Mouse (Mus musculus) thymus, postnatal 4 days (tissue): Measurements from ENCODE around the gene Ccdc158.

ENCODE experiments used
- DNase-seq: peaks from one replicate; pipeline ENCODE4 v3.0.0; 2021

Ccdc158 gene

DNA sequence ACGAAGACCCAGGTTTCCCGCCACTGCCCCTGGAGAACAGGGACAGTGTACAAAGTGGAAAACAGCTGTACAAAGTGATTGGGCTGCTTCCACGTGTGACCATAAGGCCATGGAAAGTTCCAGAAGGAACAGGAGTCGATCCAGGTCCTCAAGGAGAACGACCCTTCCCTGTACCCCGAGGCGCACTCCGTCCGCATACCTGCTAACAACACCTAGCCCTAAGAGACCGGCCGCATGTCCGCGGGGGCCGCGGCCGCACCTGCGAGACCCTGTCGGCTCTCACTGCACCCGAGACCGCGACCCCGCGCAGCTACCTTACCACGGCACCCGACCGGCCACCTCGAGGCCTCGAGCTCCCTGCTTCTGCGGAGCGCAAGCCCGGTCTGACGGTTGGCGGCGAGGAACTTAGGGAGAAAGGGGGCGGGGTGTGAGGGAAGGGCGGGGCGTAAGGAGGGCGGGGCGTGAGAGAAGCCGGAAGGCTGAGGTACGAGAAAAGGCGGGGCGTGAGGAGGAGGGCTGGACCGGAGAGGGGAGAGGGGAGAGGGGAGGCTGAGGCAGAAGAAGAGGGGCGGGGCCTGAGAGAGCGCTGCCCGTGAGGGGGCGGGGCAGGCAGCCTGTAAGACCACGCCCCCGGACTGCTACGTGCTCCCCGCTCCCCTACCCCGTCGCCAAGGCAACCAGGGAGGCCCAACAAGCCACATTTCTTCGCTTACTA lies at the start of gene Ccdc158:
Ccdc158 (minus strand) TSS at position 413 of the 715 bp plus-strand sequence.
- peak; percentile 84 for DNase-seq

GRCm38 (mm10) chr5:92721610-92722009 lies 46.5 kb upstream of the Ccdc158 start:
- DNase-seq: no peak

GRCm38 (mm10) chr5:92718856-92719255 lies 43.8 kb upstream of the Ccdc158 start:
- DNase-seq: no peak

DNA sequence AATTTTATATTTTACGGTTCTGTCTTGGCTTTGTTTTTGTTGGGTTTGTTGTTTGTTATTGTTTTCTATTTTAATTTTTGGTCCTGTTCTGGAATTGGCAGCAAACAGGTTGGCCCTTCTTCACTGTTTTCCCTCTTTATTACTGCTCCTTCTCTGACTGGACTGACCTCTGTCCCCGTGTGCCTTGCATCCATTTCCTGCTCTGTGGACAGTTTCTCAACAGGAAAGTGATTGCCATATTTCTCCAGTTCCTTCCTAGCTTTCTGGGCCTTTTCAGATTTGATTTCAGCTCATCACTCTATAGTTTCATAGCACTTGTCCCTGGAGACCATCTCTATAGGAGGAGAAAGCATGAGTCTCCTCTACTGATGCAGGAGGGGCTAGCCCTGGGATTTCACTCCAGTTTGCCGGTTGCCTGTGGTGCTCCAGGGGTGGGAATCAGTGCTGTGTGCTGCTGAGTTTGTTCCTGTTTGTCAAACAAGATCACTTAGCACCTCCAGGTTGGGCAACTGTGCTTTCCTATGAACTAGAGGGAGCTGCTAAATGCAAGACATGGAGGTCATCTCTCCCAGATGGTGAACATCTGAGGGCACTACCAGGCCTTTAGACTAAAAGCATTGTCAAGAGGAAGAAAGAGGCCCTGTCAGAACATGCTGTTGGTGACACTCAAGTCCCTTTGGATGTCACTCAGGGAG lies 42.7 kb upstream of the Ccdc158 start:
- no peak for DNase-seq

DNA sequence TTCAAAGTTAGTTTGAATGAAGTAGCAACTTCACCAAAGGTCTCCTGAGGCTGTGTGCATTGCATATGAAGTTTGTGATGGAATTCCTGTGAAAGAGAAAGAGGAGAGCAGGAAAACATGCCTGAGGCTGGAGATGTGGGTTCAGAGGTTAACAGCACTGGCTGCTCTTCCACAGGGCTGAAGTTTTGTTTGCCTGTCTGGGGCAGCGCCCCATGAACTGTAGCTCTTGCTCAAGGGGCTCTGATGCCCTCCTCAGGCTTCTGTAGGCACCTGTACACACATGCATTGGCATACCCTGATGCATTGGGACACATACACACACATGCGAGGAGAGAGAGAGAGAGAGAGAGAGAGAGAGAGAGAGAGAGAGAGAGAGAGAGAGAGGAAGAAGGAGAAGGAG lies 40.8 kb upstream of the Ccdc158 start:
- DNase-seq: no peak

DNA sequence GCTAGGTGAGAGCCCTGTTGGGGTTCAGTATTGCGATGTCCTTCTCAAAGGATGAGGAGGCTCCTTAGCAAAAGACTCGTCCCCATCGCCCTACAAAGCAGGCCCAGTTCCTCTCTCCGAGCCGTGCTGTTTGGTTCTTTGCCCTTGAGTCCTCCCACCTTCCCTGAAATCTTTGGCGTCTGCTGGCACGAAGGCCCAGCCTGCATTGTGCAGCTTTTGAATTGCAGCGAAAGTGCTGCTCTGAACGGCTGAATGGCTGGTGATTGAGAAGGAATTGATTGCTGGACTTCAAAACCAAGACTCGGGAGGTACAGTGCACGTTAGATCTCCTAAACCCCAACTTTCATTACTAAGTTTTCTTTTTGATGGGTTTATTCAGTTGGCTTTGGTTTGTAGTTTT lies 40.2 kb upstream of the Ccdc158 start:
- DNase-seq: no peak

- no peak for DNase-seq
Measured at GRCm38 (mm10) chr5:92714886-92715285, 39.8 kb upstream of the Ccdc158 start.

DNA sequence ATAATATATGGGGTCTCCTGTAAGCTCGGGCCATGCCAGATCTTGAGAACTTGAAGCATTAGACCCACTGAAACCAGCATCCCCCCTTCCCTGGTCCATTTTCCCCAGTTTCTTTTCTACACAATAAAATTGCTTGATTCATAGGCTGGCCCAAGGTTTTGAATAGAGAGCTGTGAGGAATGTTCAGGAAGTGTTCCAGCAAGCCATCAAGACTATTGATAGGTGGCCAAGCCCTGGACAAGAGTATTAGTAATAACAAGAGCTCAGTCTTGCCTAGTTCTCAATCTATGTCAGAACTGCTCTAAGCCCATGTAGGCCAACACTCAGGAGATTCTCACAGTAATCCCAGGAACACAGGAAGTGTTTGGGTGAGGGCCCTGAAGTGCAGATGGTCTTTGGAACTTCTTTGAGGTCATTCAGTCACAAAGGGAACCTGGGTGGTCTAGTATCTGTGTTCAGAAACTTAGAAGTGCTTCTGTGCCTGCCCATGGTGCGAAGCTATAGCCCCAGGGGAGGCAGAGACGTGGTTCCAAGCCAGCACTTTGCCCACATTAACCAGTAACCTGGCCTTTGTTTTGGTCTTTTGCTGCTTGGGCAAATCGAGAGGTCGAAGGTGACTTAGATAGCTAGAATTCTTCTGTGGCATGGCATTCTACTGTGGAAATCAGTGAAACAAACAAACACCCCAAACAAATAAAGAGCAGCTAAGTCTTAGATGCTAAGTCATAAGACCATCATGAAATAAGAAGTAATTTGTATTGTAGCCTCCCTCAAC lies 37.7 kb upstream of the Ccdc158 start:
- DNase-seq: no peak

DNA sequence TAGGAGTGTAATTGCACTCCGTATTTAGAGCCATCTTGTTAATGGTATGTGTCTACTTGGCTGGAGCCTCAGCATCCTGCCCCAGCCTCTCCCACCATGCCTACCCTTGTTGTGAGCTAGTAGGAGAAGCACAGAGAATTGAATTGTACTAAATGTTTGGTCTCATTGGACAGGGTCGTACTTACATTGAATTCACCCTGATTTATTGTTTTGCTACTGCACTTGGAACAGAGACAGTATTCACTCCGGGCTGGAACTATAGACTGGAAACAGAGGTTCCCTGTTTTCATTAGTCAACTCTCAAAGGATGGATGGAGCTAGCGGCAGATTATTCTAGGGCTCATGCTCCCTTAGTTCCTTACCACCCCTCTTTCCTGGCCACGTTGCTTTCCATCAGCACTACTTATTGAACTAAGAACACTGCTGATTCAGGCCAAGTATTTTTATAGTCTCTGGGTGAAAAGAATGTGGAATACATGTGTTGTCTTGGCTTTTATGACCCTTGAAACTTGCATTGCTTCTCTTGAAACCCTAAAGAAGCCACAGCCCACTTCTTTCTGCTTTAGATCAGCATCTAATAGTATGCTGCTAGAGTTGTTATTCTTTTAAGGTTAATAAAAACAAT lies 36.7 kb upstream of the Ccdc158 start:
- DNase-seq: no peak

- DNase-seq: no peak
Measured at GRCm38 (mm10) chr5:92710779-92711178, 35.7 kb upstream of the Ccdc158 start.

- DNase-seq: no peak
Measured at GRCm38 (mm10) chr5:92707921-92708491, 32.9 kb upstream of the Ccdc158 start.

DNA sequence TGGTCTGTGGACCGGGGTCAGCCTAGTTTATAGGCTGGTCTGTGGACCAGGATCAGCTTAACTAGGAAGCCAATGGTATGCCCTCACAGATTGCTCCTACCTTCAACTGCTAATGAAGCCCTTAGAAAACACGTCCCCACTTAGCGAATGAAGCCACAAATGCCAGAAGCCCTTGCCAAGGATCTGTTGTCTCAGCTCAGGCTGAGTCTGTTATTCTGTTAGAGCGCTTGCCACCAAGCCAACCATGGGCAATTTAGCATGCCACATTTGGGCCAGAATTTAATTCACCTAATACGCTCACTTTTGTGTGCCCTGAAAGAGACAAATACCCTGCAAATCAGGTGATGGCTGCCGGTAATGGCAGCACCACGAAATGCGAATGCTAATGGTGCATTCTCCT lies 28.6 kb upstream of the Ccdc158 start:
- no peak for DNase-seq

DNA sequence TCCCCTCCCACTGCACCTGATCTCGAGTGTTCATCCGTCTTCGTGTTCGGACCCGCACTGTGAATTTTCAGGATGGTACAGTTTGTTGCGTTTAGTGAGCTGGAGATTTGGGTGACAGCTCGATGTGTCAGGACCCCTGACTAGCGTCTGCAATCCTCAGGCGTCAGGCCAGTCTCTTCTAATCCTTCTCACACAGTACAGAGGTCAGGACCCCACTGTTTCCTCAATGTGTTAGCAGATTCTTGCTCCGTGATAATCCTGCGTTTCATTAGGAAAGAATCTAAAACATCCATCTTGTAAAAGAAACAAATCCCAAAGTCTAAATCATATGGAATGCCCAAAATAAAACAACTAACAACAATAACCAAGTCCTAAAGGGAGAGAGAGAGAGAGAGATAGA lies 26.7 kb upstream of the Ccdc158 start:
- DNase-seq: no peak

GRCm38 (mm10) chr5:92698837-92699529 lies 23.9 kb upstream of the Ccdc158 start:
- no peak for DNase-seq

DNA sequence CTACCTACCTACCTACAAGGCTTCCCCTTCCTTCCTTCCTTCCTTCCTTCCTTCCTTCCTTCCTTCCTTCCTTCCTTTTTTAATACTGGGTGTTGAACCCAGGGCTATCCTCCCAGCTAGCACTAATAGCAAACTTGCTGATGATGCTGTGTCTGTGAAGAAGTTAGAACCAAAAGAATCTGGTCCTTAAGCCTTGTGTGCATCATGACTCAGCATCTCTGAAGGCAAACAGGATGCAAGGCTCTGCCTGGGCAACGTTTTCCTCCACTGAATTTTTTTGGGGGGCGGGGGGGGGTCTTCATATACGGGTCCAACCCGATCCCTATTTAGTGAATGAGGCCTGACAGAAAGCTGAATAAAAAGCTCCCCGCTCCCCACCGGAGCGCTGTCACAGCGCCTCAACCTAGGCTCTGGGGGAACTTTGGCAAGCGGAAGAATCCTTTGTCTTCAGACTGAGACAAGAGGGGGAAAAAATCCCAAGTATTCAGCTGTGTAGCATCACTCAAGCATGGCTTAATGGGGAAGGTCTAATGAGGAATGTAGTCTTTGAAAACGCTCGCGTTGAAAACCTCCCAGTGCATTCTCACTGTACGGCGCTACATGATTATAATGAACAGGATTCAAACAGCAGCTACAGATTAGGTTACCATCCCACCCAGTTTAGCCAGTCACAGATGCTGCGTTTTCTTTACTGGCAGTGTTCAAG lies 23.2 kb upstream of the Ccdc158 start:
- DNase-seq: no peak

GRCm38 (mm10) chr5:92694316-92694995 lies 19.4 kb upstream of the Ccdc158 start:
- no peak for DNase-seq

DNA sequence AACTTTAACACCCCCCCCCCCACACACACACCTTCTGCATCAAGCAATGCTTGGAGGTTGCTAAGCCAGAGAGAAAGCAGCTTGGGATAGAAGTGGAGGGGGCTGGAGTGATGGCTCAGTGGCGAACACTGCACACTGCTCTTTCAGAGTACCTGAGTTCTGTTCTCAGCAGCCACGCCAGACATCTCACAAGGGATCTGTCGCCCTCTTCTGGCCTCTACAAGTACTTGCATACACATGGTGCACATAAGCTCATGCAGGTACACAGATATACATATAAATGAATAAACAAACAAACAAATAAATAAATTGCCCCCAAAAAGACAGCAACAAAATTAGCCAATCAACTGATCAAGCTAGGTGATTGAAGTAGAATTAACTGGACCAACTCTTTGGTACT lies 18.7 kb upstream of the Ccdc158 start:
- no peak for DNase-seq

DNA sequence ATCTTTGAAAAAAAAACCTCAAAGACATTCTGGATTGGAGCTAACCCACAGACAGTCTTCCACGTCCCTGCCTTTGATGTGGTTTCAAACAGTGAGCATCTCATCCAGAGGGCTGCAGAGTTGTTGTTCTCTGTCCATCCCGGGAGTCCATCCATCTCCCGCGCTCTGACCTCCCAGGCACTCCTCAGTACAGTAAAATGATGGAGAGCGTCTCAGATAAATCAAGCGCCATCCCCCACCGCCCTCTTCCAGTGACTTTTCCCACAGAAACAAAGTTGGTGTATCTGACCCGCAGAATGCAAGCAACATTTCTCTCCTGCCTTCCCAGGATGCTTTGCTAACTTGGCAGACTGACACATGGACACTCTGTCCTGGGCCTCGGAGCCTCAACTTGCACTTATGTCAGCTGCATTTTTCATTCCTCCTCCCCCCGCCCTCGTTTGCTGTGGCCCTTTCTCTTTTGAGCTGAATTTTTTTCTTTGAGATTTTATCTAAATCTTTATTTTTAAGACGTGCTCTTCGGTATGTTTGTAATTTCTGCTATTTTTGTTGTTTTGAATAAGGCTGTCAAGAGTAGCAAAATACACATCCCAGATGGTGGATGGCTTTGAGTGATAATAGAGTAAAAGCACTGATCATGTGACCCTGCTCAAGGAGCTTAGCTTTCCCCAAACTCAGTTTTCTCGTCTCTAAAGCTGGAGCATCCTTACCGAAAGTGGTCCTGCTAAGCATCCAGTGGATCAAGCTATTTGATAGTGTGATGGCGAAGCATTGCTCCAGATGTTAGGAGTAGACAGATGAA lies 17.3 kb upstream of the Ccdc158 start:
- DNase-seq: no peak

DNA sequence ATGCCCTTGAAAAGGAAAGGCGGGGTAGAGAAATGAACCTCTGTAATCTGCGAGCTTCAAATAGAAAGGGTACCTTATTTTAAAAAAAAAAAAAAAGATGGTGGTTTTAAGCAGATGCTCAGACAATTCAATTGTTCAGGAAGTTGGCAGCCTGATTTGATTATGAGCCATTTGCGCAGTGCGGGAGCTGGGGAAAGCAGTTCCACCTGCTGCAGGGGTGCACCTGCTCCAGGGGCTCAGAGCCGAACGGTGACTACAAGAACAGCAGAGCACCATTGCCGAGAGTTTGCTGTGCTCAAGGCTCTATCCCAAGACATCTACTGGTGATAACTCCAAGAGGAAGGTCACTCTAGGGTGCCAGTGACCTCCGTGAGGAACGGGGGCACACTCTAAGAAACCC lies 13.5 kb upstream of the Ccdc158 start:
- DNase-seq: no peak

DNA sequence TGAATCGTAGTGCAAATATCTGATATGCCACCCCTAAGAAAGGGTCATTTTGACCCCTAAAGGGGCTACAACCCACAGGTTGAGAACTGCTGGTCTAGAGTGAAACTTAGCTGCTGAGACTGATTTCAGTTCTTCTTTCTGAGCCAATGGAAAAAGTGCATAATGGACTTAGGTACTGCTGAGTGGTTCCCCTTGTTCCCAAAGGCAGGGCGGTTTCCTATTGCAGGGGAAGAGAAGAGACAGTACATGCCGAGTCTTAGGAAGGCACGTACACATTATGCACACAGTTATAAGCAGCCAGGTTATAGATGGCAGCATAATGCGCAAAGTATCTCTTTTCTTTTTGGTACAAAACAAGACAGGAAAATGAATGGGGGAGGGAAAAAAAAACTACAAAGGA lies 13.1 kb upstream of the Ccdc158 start:
- no peak for DNase-seq
